Mouse (Mus musculus): Measurements from ENCODE around the gene Lbh. TPM values are rescaled to one million over a fixed set of nuclear protein-coding genes. Genes with fewer than 3 reads are reported as not detected.

Lbh gene
- polyA plus RNA-seq, 1 experiment from 2014 or later = 2.0 TPM

DNA sequence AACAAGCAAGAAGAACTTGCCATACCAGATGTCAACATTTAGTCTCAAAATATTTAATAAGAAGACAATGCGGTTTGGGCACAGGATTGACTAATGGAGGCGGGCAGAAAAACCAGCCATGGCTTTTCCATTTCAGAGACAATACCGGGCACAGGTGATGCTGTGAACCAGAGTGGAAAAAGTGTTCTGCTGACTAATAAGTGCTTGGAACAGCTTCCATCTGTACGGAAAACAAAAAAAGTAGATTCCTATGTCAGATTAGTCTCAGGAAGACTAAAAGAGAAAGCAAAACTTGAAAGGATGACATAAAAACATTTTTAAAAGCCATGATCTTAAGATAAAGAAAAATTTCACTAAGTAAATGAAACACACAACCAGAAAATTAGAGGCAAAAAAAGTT lies 16.4 kb upstream of the Lbh start:
- Histone ChIP-seq H3K27me3 (ENCODE audit: low read depth, poor library complexity, severe bottlenecking) (no peaks in the 10 kb centered on the region), H3K36me3 (no peaks in the 10 kb centered on the region), H3K27ac (replicated peaks) (no peak overlapping the region), H3K4me1 (no peaks in the 10 kb centered on the region), H3K4me3 (no peak overlapping the region), H3K9me3 (replicated peaks) (no peaks in the 10 kb centered on the region)
- no peak for DNase-seq (ENCODE audit: low spot score)
- WGBS = 89% methylated on average over 4 of the region's 4 CpGs

DNA sequence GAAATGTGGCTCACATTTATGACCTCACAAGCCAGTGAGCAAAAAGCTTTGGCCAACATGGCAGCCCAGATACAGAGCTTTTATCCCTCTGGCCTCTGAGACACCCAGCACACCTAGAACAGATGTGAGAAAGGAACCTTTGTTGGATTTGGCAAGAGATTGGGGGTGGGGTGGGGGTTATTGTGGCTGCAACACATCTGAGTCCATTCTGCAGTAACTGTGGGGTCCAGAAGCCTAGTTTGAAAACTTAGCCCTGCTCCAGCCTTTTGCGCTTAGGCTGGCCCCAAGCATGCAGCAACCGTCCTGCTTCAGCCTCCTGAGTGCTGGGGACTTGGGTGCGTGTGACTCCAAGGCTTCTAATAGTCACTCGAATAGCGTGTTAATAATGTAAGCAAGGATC lies 14.8 kb upstream of the Lbh start:
- WGBS = 93% methylated on average over 5 of the region's 5 CpGs
- H3K27me3 ChIP-seq (ENCODE audit: low read depth, poor library complexity, severe bottlenecking) = no peaks in the 10 kb centered on the region
- no peak overlapping the region for H3K27ac ChIP-seq (replicated peaks)
- H3K36me3 ChIP-seq = no peaks in the 10 kb centered on the region
- H3K9me3 ChIP-seq (replicated peaks) = no peaks in the 10 kb centered on the region
- no peak for DNase-seq (ENCODE audit: low spot score)
- no peak overlapping the region for H3K4me3 ChIP-seq
- no peaks in the 10 kb centered on the region for H3K4me1 ChIP-seq

DNA sequence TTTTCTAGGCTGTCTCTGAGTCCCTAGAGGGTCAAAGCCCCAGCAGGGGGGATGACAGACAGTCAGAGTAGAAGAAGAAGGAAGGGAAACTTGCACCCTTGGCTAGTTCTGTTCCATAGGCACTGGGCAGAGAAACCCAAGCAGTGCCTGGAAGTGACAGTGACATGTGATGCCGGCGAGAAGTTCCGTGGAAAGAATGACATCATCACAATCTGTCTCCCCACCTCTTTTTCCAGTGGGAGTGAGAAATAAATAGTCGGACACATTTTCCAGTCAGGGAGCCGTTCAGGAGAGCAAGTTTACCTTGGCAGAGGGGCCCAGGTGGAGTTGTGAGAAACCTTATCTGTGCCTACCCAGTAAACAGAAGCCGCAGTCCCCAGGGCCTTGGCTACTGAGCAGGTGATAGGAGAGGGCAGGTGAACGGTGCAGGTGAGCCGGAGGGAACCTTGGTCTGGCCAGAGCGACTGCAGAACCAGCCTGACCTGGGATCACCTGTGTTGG lies 14.1 kb upstream of the Lbh start:
- Histone ChIP-seq H3K27me3 (ENCODE audit: low read depth, poor library complexity, severe bottlenecking) (no peaks in the 10 kb centered on the region), H3K4me1 (no peaks in the 10 kb centered on the region), H3K36me3 (no peaks in the 10 kb centered on the region), H3K27ac (replicated peaks) (no peak overlapping the region), H3K9me3 (replicated peaks) (no peaks in the 10 kb centered on the region), H3K4me3 (no peak overlapping the region)
- 89% methylated on average over 9 of the region's 9 CpGs for WGBS
- no peak for DNase-seq (ENCODE audit: low spot score)

DNA sequence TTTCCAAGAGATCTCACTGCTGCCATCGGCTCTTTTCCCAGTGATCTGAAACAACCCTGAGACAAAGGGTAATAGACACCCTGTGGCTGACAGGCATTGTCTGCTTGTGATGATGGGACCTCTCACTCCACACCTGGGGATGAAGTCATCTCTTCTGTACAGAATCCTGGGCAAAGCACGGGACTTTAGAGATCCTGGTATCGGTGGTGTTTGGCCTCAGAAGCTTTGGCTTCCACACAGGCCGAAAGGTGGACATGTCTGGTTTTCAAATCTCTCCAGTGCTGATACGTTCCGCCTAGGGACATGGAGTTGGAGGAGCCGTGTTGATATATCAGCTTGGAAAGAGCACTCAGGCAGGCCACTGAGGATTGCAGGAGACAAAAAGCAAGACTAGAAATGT lies 13.2 kb upstream of the Lbh start:
- Histone ChIP-seq H3K4me1 (no peaks in the 10 kb centered on the region), H3K27ac (replicated peaks) (no peak overlapping the region), H3K27me3 (ENCODE audit: low read depth, poor library complexity, severe bottlenecking) (no peaks in the 10 kb centered on the region), H3K9me3 (replicated peaks) (no peaks in the 10 kb centered on the region), H3K36me3 (no peaks in the 10 kb centered on the region), H3K4me3 (no peak overlapping the region)
- DNase-seq (ENCODE audit: low spot score) = no peak
- 88% methylated on average over 7 of the region's 7 CpGs for WGBS

DNA sequence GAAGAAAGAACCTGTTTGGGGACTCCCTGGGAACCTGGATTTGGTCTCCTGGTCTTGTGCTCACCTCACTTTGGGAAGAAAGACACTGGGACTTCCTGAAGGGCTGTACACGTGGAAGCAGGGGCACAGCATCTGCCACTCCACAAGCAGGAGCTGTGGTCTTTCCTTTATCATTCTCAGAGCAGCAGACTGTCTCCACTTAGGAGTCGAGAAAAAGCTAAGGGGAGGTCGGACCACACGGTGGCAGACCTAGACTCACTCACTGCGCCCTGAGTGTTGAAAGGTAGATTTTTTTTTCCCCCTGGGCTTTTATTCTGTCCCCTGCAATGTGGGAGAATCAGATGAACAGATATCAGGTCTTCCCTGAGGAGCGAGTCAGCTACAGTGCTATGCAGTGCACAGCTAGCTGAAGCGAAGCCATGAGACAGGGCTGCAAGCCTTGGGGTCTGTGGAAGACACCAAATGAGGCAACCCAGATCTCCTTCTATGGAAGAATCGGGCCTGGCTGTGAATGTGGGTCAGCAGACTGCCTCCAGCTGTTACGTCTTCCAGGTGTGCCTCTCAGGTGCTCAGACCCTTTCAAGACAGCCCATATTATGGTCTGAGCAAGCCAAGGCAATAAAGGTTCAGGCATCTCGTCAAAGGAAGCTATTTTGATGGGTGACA lies 11.7 kb upstream of the Lbh start:
- no peak overlapping the region for H3K4me3 ChIP-seq
- no peaks in the 10 kb centered on the region for H3K9me3 ChIP-seq (replicated peaks)
- no peaks in the 10 kb centered on the region for H3K27me3 ChIP-seq (ENCODE audit: low read depth, poor library complexity, severe bottlenecking)
- no peak overlapping the region for H3K27ac ChIP-seq (replicated peaks)
- DNase-seq (ENCODE audit: low spot score) = no peak
- no peaks in the 10 kb centered on the region for H3K36me3 ChIP-seq
- 79% methylated on average over 10 of the region's 10 CpGs for WGBS
- H3K4me1 ChIP-seq = no peaks in the 10 kb centered on the region

DNA sequence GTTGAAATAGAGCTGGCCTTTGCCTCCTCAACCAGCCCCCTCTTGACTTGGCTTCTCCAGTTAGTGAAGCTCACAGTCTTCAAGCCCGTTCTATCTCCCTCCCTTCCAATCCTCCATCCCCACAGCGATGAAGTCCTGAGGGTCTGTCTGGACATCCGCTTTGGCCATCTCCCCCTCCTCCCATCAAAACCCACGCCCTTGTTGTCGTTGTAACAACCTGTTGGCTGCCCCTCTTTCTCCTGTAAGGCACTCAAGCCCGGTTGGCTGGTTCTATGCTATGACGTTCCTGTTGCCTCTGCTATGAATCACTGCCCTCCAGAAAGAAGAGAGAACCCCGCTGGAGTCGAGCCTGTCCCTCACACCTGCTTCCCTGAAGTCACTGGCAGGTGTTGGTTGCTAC lies 10.9 kb upstream of the Lbh start:
- no peak for DNase-seq (ENCODE audit: low spot score)

DNA sequence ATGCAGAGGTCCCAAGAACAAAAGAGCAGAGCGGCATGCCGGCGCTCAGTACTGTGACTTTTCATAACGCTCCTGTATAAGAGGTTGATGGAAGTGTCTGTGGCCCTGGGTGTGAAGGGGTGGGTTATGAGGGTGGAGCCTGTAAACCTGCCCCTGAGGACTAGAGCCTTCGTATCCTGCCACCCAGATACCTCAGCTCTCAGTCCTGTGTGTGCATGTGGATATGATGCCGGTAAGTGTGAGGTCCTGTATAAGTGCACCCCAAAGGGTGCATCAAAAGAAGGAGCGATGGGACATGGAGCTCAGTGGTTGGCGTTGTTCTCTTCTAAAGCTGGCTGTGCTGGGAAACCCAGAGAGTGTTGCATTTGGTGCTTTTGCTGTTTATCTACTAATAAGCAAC lies 10.3 kb upstream of the Lbh start:
- WGBS = 88% methylated on average over 8 of the region's 8 CpGs
- H3K9me3 ChIP-seq (replicated peaks) = no peaks in the 10 kb centered on the region
- H3K4me1 ChIP-seq = no peaks in the 10 kb centered on the region
- H3K27ac ChIP-seq (replicated peaks) = no peak overlapping the region
- no peaks in the 10 kb centered on the region for H3K27me3 ChIP-seq (ENCODE audit: low read depth, poor library complexity, severe bottlenecking)
- no peak overlapping the region for H3K4me3 ChIP-seq
- H3K36me3 ChIP-seq = no peaks in the 10 kb centered on the region
- DNase-seq (ENCODE audit: low spot score) = no peak

More for the DNA sequence above, 10.9 kb upstream of the Lbh start:
- no peaks in the 10 kb centered on the region for H3K27me3 ChIP-seq (ENCODE audit: low read depth, poor library complexity, severe bottlenecking)
- no peaks in the 10 kb centered on the region for H3K4me1 ChIP-seq
- no peaks in the 10 kb centered on the region for H3K36me3 ChIP-seq
- 87% methylated on average over 9 of the region's 9 CpGs for WGBS
- H3K27ac ChIP-seq (replicated peaks) = no peak overlapping the region
- no peaks in the 10 kb centered on the region for H3K9me3 ChIP-seq (replicated peaks)
- H3K4me3 ChIP-seq = no peak overlapping the region

DNA sequence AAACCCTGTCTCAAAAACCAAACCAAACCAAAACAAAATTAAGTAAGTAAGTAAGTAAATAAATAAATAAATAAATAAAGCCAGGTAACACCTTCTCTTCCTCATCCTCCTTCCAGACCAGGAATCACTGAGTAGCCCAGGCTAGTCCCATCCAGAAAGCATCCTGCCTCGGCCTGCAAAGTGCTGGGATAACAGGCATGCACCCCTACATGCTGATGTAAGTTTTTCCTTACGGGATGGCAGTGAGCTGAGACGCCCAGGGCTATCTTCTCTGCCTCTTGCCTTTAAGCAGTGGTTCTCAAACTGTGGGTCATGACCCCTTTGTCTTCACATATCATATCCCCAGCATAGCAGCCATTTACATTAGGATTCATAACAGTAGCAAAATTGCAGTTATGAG lies 9.5 kb upstream of the Lbh start:
- H3K9me3 ChIP-seq (replicated peaks) = no peaks in the 10 kb centered on the region
- H3K4me3 ChIP-seq = no peak overlapping the region
- no peaks in the 10 kb centered on the region for H3K36me3 ChIP-seq
- no peak overlapping the region for H3K27ac ChIP-seq (replicated peaks)
- H3K4me1 ChIP-seq = no peaks in the 10 kb centered on the region
- WGBS = 91% methylated on average over 3 of the region's 3 CpGs
- DNase-seq (ENCODE audit: low spot score) = no peak
- H3K27me3 ChIP-seq (ENCODE audit: low read depth, poor library complexity, severe bottlenecking) = no peaks in the 10 kb centered on the region

DNA sequence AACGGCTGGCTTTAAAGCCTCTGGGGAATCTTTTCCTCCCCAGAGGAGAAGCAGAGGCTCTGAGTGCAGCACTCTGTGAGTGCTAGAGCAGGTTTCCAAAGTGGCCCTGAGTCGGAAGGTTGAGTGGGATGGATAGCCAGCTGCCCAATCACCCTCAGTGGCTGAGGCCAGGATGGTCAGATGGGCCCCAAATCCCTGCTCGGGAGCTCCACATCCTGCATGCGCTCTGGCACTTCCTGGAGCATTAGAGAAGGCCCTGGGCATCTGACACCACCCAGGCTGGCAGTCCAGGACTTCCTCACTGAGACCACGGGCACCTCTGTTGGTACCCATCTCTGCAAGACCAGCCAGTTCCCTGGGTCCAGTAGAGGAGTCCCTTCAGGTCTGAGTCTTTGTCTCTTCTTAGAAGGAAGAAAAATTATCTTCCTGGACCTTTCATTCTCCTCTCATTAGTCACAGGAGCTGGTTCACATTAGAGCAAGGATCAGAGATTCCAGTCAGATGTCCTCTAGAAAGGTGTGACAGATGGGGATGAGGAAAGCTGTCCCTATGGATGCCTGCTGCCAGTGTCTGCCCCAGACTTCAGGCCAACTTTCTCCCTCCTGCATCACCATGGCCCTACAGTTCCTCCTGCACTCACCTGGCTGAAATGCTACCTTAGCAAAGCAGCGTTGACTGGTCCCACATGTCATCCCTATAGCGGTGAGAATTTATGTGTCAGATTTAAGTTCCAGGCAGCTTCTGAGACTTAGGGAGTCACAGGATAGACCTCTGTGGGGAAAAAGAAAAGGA lies 8.8 kb upstream of the Lbh start:
- no peaks in the 10 kb centered on the region for H3K9me3 ChIP-seq (replicated peaks)
- H3K4me3 ChIP-seq = no peak overlapping the region
- H3K27ac ChIP-seq (replicated peaks) = no peak overlapping the region
- no peak for DNase-seq (ENCODE audit: low spot score)
- 83% methylated on average over 7 of the region's 7 CpGs for WGBS
- H3K27me3 ChIP-seq (ENCODE audit: low read depth, poor library complexity, severe bottlenecking) = no peaks in the 10 kb centered on the region
- no peaks in the 10 kb centered on the region for H3K4me1 ChIP-seq
- no peaks in the 10 kb centered on the region for H3K36me3 ChIP-seq

DNA sequence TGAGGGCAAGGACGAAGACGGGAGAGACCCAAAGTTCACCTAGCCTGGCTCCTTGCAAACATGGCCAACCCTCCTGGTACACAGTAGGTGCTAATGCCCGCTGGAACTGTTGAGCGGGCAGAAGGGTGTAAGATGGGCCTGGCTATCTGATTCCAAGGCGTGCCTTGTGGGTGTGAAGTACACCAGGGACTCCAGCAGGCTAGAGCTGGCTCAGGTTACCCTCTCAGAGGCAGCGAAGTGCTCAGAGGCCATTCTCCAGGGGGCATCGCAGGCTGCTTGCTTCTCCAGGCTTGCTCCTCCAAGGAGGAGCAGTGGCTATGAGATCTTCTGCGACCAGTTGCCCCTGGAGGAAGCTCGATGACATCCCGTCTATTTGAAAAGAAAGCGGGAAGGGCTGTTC lies 6.8 kb upstream of the Lbh start:
- DNase-seq (ENCODE audit: low spot score) = no peak
- H3K4me1 ChIP-seq = no peaks in the 10 kb centered on the region
- 73% methylated on average over 11 of the region's 11 CpGs for WGBS
- H3K4me3 ChIP-seq = no peak overlapping the region
- H3K9me3 ChIP-seq (replicated peaks) = no peaks in the 10 kb centered on the region
- peaks cover 15% of the 10 kb centered on the region for H3K27me3 ChIP-seq (ENCODE audit: low read depth, poor library complexity, severe bottlenecking)
- H3K27ac ChIP-seq (replicated peaks) = no peak overlapping the region
- no peaks in the 10 kb centered on the region for H3K36me3 ChIP-seq

DNA sequence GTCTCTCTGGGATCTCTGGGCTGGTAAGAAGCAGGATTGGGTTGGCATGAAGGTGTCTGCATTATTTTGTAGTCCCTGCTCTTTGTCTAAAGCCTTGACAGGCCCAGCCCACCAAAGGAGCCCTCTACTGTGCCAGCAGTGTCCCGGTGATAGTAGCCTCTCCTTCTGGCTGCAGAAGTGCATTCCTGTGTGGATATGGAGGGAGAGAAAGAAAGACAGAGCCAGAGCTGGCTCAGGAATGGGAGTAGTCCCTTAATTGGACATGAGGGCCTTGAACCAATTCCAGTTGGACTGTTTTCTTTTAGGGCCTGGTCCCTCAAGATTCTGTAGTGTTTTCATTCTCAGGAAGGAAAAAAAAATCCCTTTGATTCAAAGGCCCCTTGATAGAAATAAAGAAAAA lies 6.4 kb upstream of the Lbh start:
- DNase-seq (ENCODE audit: low spot score) = no peak
- WGBS = 70% methylated on average over 1 of the region's 1 CpGs
- Histone ChIP-seq H3K27me3 (ENCODE audit: low read depth, poor library complexity, severe bottlenecking) (peaks cover 20% of the 10 kb centered on the region), H3K4me1 (peaks cover 2% of the 10 kb centered on the region; the same call in 1 of the 2 replicates), H3K27ac (replicated peaks) (no peak overlapping the region), H3K36me3 (no peaks in the 10 kb centered on the region), H3K4me3 (no peak overlapping the region), H3K9me3 (replicated peaks) (no peaks in the 10 kb centered on the region)

DNA sequence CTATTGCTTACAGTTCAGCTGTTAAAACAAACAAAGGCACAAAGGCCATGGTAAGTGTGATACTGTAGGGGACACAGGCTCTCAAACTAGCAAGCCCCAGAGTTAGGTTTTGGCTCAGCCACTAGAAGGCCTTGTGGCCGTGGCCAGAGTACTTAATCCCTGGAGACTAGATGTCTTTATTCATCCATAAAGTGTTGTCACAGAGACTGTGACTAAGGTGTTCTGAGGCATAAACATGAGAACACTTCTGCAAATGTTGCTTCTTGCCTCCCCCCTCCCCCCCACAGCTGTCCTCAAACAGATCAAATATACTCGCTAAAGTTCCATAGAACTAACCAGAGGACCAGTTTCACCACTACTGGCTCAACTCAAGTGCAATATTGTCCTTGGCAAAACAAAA lies 4.0 kb upstream of the Lbh start:
- no peak overlapping the region for H3K4me3 ChIP-seq
- H3K27ac ChIP-seq (replicated peaks) = no peak overlapping the region
- WGBS = 74% methylated on average over 2 of the region's 2 CpGs
- no peaks in the 10 kb centered on the region for H3K36me3 ChIP-seq
- DNase-seq (ENCODE audit: low spot score) = no peak
- no peaks in the 10 kb centered on the region for H3K9me3 ChIP-seq (replicated peaks)
- H3K27me3 ChIP-seq (ENCODE audit: low read depth, poor library complexity, severe bottlenecking) = peaks cover 21% of the 10 kb centered on the region
- H3K4me1 ChIP-seq = peaks cover 20% of the 10 kb centered on the region

DNA sequence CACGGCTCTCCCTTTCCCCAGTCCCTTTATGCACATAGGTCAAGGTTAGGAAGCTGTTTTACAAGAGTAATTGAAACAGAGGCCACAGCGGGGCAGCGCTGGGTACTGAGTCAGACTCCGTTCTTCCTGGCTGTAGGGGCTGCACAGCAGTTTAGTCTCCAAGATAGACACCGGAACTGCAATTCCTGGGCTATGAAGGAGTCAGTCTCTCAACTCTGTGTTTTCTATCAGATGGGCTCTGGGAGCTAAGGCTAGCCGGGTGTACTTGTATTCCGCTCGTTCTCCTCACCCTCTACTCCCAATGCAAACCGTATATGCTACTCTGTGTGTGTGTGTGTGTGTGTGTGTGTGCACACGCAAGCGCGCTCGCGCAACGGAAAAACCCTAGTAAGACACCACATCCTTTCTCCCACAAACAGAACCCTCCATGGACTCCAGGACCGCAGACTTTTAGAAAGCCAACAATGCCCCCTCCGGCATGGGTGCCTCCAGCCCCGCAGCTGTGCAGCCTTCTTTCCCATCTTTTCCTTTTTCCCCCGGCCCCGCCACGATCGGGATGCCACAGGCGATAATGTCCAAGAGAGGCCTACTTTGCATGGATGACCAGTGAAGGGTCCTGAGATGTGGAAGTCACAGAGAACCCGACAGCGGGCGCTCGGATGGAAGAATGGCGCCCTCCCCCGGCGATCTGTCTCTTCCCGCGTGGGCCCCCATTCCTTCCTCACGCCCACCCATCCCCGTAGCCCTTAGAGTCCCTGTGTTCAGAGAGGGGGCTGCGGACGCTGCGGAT lies 669 bp upstream of the Lbh start:
- Histone ChIP-seq H3K4me3 (peak overlapping the region; percentile 77), H3K27me3 (ENCODE audit: low read depth, poor library complexity, severe bottlenecking) (peaks cover 21% of the 10 kb centered on the region), H3K27ac (replicated peaks) (peak overlapping the region; percentile 95), H3K9me3 (replicated peaks) (no peaks in the 10 kb centered on the region), H3K36me3 (peaks cover 13% of the 10 kb centered on the region), H3K4me1 (peaks cover 45% of the 10 kb centered on the region)
- peak; percentile 69 for DNase-seq (ENCODE audit: low spot score)
- WGBS = 2% methylated on average over 37 of the region's 37 CpGs
